Mouse (Mus musculus): ENCODE data around the gene Setd3.

The Setd3 gene

DNA sequence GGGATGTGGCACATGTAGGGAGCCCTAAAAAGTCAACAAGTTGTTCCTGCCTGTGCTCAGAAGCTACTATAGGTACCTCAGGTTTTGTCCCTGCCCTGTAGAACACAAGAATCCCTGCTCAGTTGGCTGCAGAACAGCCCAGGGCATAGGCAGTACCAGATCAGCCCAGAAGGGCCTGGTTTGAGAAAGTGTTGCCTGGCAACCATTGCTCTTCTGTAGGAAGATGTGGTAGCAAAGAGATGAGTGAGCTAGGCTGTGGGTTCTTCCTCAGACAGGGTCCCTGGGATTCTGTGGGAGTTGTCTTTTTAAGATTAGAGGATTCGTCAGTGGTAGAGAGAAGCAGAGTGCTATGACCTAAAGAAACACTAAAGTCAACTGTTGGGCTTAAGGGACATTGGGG lies 21.0 kb upstream of the Setd3 start:
- no peak for DNase-seq

DNA sequence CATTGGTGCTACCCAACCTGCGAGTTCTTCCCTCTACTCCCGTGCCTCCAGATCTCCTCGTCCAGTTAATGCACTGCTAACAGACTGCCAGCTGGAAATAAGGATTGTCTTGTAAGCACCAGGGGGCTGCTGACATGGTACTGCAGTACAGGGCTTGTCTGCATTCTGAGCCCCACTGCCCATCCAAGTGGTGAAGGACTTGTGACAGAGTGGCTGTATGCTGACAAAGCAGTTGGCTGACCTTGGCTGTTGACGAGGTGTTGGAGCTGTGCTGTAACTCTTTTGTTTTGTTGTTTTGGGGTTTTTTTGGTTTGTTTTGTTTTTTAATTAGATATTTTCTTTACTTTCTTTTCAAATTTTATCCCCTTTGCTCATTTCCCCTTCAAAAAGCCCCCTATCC lies 19.3 kb upstream of the Setd3 start:
- DNase-seq, result no peak

- DNase-seq, result no peak
Measured at GRCm38 (mm10) chr12:108195761-108196160, 16.6 kb upstream of the Setd3 start.

DNA sequence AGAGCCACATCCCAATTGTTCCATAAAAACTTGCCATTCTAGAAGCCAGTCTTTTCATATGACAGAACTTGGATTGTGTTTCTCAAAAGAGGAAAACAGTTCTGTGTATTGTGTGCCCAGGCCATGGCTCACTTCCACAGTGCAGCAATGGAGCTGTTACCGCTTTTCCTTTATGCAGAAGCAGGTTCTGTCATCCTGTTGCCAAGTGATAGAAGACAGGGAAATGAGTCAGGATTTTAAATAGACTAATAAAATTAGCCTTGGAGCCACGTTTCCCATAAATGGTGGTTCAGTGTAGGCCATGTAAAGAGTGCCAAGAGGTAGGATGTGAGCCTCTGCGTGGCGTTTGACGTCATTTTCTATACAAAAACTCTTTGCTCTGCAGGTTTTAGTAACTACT lies 14.8 kb upstream of the Setd3 start:
- DNase-seq, result no peak

DNA sequence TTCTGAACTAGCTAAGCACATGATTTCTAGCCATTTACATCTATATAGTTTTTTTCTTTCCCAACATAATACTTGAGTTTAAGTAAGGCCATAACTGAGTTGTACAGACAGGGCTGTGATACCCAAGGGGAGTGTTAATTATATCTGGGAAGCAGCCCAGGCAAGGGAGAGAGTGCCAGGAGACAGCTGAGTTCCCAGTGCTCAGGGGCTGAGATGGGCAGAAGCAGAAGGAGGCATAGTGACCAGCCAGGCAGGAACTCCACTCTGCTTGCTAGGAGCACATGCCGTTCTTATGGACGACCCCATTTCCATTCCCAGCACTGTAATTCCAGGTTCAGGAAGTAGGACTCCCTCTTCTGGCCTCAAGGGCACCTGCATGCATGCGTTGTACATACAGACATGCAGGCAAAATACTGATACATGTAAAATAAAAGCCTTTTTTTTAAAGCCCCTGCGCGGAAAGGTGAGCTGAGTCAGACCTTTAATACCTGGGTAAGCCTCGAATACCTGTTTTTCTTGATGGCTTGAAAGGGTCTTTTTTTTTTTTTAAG lies 8.5 kb upstream of the Setd3 start:
- DNase-seq, result no peak

DNA sequence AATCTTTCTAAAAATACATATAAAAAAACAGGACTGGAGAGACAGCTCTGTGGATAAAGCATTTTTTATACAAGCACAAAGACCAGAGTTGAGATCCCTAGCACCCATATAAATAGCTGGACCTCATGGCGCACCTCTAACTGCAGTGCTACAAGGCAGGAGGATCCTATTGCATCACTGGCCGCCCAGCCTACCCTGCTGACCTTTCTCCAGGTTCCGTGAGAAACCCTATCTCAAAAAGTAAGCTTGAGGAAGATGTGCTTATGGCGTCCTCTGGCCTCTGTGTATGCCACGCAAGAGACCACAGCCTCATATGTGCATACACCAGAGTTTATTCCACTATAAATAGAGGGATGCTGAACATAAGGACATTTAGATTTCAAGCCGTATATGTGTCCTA lies 2.6 kb upstream of the Setd3 start:
- no peak for DNase-seq

DNA sequence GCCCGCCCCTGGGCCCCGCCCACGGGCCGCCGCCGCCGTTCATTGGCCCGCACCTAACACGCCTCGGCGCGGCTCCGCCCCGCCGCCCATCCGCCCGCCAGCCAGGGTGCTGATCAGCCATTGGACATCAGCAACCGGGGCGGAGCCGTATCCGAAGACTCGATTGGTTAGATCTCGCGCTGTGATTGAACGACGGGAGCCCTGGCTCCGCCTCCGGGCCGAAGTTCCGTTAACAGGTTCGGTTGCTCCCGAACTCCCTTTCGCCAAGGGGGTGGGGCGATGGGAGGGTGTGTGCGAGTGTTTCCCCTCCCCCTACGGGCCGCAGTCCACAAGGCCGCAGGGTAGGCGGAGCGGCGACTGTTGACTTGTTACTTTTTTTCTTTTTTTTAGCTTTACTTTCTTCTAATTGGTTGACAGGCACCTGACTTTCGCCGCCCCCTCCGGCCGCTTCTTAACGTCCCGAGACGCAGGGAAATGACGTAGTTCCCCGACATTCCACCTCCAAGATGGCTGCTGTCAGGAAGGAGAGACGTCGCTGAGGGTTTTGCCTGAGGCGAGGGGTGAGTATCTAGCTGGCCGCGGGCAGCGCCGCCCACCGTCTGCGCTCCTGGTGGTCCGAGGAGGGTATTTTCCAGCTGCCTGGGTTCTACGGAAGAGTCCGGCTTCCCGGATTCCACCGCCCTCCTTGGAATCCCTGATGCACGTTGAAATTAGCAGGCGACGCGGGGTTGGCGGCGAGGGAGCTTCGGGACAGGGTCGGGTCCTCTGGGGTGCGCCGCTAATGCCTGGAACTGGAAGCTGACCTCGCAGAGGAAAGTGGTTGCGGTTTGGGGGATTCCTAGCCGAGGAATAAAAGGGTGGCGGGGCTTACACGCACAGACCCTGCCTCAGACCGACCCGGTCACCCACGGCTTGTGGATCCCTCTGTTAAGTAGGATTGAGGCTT lies 480 bp upstream of the Setd3 start, which contains the start of gene Ccnk:
Ccnk (plus strand) TSS at position 259 of the 946 bp plus-strand sequence.
- DNase-seq, result peak; percentile 98 to 99

GRCm38 (mm10) chr12:108178331-108179245 lies 526 bp downstream of the Setd3 start:
- DNase-seq, result peak; percentile 37 to 42

DNA sequence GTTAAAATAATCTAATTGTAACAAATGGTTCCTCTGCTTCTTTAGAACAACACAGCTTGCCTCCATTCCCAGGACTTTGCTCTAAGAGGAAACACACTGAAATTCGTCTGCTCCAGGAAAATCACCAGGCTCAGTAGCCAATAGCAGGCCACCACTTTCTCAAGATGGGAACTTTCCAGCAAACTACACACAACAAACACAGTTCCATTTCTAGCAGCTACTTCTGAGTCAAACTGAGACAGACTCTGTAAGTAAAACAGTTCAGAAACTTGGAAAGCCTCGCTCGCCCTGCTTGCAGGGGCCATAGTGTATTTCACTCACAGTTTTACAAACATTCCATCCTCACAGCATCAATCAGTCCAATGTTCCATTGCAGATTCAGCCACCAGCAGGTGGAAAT lies 2.7 kb downstream of the Setd3 start:
- no peak for DNase-seq

DNA sequence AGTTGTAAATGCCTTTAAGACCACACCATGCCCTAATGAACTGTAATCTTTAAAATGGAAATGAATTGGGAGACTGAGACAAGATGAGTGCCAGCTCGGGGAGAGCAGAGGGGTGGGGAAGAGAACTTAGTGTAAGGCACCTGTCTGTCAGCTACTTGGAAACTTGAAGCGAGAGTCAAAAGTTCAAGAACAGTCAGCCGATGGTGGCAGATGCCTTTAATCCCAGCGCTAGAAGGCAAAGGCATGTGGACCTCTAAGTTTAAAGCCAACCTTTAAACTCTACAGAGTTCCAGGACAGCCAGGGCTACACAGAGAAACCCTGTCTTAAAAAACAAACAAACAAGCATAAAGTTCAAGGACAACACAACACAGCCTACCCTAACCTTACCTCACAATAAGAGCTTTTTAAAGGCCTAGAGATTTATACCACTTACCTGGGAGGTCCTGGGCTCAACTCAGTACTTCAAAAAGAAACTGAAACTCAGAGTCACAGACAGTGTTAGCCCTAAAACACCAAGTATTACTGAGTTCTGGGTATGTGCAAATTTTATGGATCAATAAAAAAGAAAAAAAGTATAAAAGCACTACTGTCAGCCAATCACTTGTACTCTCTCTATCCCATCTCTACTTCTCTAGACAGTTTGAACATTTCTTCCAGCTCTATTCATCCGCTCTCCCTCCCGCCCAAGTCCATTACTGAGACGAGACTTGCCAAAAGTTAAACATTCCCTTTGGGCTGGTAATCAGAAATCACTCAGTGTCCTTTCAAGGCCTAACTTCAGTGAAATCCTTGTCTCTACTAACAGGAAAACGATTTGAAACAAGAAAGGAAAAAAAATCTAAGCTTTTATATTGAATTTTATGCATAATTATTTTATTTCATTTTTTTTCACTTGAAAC lies 4.3 kb downstream of the Setd3 start:
- no peak for DNase-seq

- DNase-seq, result no peak
Measured at GRCm38 (mm10) chr12:108172639-108173038, 6.5 kb downstream of the Setd3 start.

- DNase-seq, result no peak
Measured at GRCm38 (mm10) chr12:108171336-108171735, 7.8 kb downstream of the Setd3 start.

DNA sequence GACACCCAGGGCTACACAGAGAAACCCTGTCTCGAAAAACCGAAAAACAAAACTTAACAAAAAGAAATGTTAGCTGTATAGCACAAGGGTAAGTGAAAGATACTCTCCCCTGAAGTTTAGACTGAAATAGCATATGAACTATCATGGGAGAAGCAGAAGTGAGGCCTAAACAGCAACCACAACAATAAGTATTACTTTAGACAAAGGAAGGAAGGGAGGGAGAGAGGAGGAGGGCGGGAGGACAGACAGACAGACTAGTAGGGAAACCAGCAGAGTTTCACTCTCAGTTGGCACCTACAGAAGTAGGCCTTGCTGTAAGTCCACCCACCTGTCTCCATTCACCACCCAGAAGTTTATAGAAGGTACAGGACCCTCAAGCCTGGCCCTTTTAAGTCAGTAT lies 8.6 kb downstream of the Setd3 start:
- no peak for DNase-seq

DNA sequence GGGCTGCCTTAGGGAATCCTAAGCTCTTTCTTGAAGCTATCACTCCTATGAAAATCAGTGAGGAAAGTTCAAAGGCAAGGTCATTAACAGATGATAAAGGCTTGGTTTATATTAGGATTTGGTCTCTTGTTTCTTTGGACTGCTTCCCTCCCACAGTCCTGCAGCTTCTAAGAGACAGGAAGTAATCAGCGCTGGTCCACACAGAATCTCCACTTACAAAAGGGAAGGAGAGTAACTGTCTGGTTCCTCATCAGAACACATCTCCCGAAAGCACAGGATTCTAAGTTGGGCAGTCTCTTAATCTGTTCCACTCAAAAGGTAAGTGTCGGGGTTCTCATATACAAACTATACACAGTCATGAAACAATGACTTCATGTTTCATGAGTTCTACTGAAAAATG lies 10.2 kb downstream of the Setd3 start:
- DNase-seq, result no peak

GRCm38 (mm10) chr12:108163706-108164105 lies 15.4 kb downstream of the Setd3 start:
- no peak for DNase-seq

- DNase-seq, result no peak
Measured at GRCm38 (mm10) chr12:108162036-108162435, 17.1 kb downstream of the Setd3 start.

DNA sequence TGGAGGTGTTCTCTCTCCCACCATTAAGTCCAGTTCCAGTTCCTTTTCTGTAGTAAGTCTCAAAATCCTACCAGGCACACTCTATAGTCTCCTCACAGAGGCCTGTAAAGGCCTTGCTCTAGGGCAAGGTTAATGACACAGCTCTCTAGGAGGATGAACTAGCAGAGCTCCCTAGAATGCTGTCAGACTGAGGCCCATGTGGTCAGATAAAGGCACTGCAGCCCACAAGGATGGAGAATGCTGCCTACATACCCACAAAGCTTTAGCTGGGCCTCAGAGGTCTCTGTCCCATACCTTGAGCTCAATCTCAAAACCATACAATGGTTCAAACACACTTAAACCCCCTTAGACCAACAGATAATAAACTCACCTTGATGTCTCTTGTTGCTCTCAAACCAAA lies 19.3 kb downstream of the Setd3 start:
- no peak for DNase-seq

DNA sequence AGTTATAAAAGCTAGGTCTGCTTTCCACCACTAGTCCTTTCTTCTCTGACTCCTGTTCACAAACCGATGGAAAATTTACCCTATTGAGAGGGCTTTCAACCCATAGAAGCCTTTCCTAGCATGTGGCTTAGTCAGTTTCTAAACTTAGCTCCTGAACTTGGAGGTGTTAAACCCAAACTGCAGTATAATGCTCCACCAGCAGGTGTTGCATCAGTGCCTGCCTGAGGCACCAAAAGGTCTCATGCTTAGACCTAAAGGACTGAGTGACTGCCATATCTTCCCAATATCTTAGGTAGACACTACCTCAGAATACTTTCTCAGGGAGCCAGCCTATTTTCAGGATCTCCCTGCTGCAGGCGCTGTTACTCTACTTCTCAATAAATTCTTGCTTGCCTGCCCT lies 26.4 kb downstream of the Setd3 start:
- no peak for DNase-seq

DNA sequence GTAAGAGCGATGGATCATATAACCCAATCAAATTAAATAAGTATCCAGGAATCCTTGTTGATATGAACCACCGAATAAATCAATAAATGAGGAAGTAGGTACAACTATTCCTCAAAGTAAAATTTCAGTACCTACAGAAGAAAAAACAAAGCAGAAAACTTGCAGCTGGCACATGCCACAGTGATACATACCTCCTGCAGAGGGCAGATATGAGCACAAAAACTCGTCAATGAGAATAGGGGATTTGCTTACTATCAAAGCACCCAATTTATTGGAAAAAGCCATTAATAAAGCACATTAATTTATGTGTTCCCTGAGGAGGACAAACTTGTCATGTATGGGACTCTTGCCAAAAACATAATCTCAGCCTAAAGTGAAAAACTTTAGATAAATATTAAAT lies 29.4 kb downstream of the Setd3 start:
- DNase-seq, result no peak

DNA sequence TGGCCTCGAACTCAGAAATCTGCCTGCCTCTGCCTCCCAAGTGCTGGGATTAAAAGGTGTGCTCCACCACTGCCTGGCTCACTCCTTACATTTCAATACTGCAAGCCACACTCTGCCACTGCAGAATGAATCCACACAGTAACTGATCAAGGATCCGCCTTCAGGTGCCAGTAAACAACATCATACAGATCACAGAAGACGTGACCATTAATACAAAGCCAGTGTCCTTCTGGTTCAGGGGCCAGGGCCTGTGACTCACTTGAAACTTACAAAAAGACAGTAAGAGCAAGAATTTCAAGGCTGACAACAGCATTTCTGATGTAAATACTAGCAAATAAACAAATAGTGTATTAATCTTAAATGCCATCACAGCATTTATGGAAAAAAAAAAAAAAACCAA lies 33.9 kb downstream of the Setd3 start:
- DNase-seq, result no peak

DNA sequence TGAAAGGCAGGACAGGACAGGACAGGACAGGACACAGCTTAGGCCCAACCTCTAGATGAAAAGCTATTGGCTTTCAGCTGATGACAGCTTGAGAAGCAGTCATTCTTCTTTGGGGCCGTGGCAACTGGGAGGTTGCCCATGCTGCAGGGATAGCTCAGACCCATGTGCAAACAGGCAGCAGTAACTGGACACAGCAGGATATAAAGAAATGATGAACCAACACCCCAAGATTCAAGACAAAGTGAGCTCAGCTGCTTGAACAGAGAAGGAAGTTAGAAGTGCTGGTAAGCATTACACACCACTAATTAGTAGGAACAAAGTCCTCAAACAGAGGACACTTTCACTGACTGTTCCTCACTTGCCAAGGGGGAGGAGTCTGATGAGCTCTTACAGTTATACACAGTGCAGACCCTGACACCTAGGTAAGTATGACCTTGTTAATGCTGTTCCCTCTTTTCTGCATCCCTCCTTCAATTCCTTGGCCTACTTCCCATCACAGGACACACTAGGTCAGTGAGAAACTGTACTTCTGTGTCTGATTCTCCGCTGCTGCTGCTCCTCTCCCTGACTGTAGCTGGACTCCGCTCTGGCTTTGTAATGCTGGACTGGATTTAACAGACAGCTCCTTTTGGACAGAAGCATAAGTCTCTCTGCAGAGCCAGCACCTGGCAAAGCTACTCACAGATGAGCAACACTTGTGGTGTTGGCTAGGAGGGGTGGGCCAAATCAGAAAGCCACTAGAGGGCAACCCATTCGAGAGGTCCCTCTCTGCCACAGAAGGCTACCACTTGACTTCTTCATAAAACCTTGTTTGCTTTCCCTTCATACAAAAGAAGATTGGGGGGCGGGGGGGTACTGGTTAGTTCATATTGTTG lies 35.3 kb downstream of the Setd3 start:
- DNase-seq, result no peak
